Mouse (Mus musculus): ENCODE data around the gene Gatd1. TPM values are rescaled to one million over a fixed set of nuclear protein-coding genes. Genes with fewer than 3 reads are reported as not detected.

Gatd1 gene
- polyA plus RNA-seq, 1 experiment = 11.1 TPM

GRCm38 (mm10) chr7:141442199-141442598 lies 28.3 kb upstream of the Gatd1 start:
- Histone ChIP-seq H3K36me3 (replicated peaks; ENCODE audit: low read length) (peaks cover 53% of the 10 kb centered on the region), H3K9me3 (no peaks in the 10 kb centered on the region), H3K4me1 (peaks cover 74% of the 10 kb centered on the region), H3K4me3 (replicated peaks) (peak overlapping the region; percentile 95), H3K27me3 (replicated peaks) (no peaks in the 10 kb centered on the region)
- TF ChIP-seq FLI1 (IDR thresholded peaks at IDR 0.05; ENCODE audit: low read length) = no peak
- no peak for TF ChIP-seq GATA1 (IDR thresholded peaks at IDR 0.05; ENCODE audit: borderline replicate concordance, low read length)

DNA sequence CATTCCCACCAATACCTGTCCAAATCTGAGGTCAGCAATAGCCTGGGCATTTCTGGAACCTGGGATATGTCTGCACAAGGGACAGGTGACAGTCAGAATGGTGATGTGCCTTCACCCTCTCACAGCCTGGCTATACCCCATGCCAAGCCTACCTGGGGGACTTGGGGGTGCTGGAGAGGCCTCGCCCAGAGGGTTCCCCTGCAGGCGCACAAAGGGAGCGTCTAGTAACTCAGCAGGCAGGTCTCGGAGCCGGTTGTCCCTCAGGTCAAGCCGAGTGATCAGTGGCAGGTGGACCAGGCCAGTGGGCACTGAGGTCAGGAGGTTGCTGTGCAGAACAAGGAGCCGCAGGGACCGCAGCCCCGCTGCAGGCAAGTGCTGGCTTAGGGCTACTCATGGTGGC lies 27.5 kb upstream of the Gatd1 start:
- no peaks in the 10 kb centered on the region for H3K9me3 ChIP-seq
- H3K4me1 ChIP-seq = peaks cover 77% of the 10 kb centered on the region
- H3K36me3 ChIP-seq (replicated peaks; ENCODE audit: low read length) = peaks cover 53% of the 10 kb centered on the region
- no peaks in the 10 kb centered on the region for H3K27me3 ChIP-seq (replicated peaks)
- H3K4me3 ChIP-seq (replicated peaks) = peak overlapping the region; percentile 95
- no peak for TF ChIP-seq FLI1 (IDR thresholded peaks at IDR 0.05; ENCODE audit: low read length)

DNA sequence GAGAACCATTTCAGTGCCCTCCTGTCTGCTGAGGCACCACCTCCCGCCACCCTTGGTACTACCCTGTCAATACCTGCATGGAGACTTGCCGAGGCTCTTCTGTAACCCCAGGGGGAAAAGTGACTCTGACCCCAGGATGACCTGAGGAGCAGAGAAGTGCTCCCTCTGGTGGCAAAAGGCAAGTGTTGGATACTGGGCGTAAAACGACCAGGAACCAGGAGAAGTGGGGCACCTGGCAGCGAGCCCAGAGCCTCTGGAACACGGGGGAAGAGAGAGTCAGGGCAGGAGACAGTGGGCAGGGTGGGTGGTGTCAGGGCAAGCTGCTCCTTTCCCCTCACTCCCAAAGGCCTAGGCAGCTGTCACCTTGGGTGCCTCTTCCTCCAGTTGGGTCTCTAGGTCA lies 26.7 kb upstream of the Gatd1 start:
- Histone ChIP-seq H3K27me3 (replicated peaks) (no peaks in the 10 kb centered on the region), H3K4me3 (replicated peaks) (peak overlapping the region; percentile 95), H3K4me1 (peaks cover 81% of the 10 kb centered on the region), H3K9me3 (no peaks in the 10 kb centered on the region), H3K36me3 (replicated peaks; ENCODE audit: low read length) (peaks cover 53% of the 10 kb centered on the region)
- no peak for TF ChIP-seq GATA1 (IDR thresholded peaks at IDR 0.05; ENCODE audit: borderline replicate concordance, low read length)
- TF ChIP-seq FLI1 (IDR thresholded peaks at IDR 0.05; ENCODE audit: low read length) = no peak

DNA sequence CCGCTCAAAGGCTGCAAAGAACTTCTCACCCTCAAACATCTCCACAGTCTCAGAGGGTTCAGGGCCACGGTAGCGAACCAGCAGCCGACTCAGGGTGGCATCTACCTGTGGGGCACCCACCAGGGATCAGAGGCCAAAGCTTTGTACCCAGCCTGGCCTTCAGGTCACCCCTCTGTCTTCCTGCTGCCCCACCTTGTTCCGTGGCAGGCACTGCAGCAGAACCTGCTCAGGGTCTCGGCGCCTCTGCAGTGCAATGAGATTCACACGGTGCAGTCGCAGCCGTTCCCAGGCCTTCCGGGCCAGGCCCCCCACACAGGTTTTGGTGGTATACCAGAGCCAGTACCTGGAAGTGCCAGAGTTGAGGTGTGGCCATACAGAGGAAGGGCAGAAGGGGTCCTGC lies 25.9 kb upstream of the Gatd1 start:
- Histone ChIP-seq H3K9me3 (no peaks in the 10 kb centered on the region), H3K27me3 (replicated peaks) (no peaks in the 10 kb centered on the region), H3K36me3 (replicated peaks; ENCODE audit: low read length) (peaks cover 53% of the 10 kb centered on the region), H3K4me1 (peaks cover 86% of the 10 kb centered on the region), H3K4me3 (replicated peaks) (no peak overlapping the region)
- TF ChIP-seq GATA1 (IDR thresholded peaks at IDR 0.05; ENCODE audit: borderline replicate concordance, low read length) (no peak), FLI1 (IDR thresholded peaks at IDR 0.05; ENCODE audit: low read length) (no peak)

DNA sequence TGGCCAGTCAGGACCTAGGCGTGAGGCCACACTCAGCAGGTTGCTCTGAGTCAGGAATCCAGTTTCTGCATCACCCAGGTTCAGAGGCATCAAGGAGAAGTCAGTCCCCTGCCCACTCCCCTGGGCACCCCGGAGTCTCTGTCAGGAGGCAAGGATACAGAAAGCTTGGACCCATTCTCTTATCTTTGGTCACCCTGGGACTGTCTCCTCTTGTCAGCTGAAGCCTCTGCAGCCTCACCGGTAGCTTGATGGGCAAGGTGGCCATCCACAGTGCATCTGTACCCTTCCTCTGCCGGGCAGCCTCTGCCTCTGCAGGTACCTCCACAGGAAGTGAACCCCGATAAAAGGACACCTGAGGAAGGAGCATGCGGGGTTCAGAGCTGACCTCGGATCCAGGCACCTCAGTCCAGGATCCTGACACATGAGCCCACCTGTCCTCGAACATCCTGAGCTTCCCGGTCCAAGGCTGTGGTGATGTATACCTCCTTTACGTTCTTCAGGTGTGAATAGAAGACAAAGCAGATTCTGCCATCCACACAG lies 25.3 kb upstream of the Gatd1 start:
- Histone ChIP-seq H3K9me3 (no peaks in the 10 kb centered on the region), H3K4me1 (peaks cover 86% of the 10 kb centered on the region), H3K4me3 (replicated peaks) (no peak overlapping the region), H3K36me3 (replicated peaks; ENCODE audit: low read length) (peaks cover 56% of the 10 kb centered on the region), H3K27me3 (replicated peaks) (no peaks in the 10 kb centered on the region)
- TF ChIP-seq GATA1 (IDR thresholded peaks at IDR 0.05; ENCODE audit: borderline replicate concordance, low read length) (no peak), FLI1 (IDR thresholded peaks at IDR 0.05; ENCODE audit: low read length) (no peak)

- no peaks in the 10 kb centered on the region for H3K27me3 ChIP-seq (replicated peaks)
- no peaks in the 10 kb centered on the region for H3K9me3 ChIP-seq
- H3K36me3 ChIP-seq (replicated peaks; ENCODE audit: low read length) = peaks cover 64% of the 10 kb centered on the region
- TF ChIP-seq GATA1 (IDR thresholded peaks at IDR 0.05; ENCODE audit: borderline replicate concordance, low read length) = no peak
- no peak for TF ChIP-seq FLI1 (IDR thresholded peaks at IDR 0.05; ENCODE audit: low read length)
- H3K4me1 ChIP-seq = peaks cover 90% of the 10 kb centered on the region
- H3K4me3 ChIP-seq (replicated peaks) = no peak overlapping the region
Observed at GRCm38 (mm10) chr7:141438201-141438968, 24.4 kb upstream of the Gatd1 start.

GRCm38 (mm10) chr7:141437178-141438120 lies 23.5 kb upstream of the Gatd1 start, which contains the start of gene Slc25a22:
Gene Slc25a22, minus strand, starts transcription at chr7:141437892.
- Histone ChIP-seq H3K27me3 (replicated peaks) (no peaks in the 10 kb centered on the region), H3K36me3 (replicated peaks; ENCODE audit: low read length) (peaks cover 69% of the 10 kb centered on the region), H3K9me3 (no peaks in the 10 kb centered on the region), H3K4me3 (replicated peaks) (peak within 1 kb of the TSS; percentile 97), H3K4me1 (peaks cover 90% of the 10 kb centered on the region)
- no peak for TF ChIP-seq FLI1 (IDR thresholded peaks at IDR 0.05; ENCODE audit: low read length)
- no peak for TF ChIP-seq GATA1 (IDR thresholded peaks at IDR 0.05; ENCODE audit: borderline replicate concordance, low read length)

- Histone ChIP-seq H3K9me3 (no peaks in the 10 kb centered on the region), H3K36me3 (replicated peaks; ENCODE audit: low read length) (peaks cover 69% of the 10 kb centered on the region), H3K27me3 (replicated peaks) (no peaks in the 10 kb centered on the region), H3K4me1 (peaks cover 85% of the 10 kb centered on the region), H3K4me3 (replicated peaks) (peak overlapping the region; percentile 97)
- TF ChIP-seq FLI1 (IDR thresholded peaks at IDR 0.05; ENCODE audit: low read length) = no peak
- no peak for TF ChIP-seq GATA1 (IDR thresholded peaks at IDR 0.05; ENCODE audit: borderline replicate concordance, low read length)
Observed at GRCm38 (mm10) chr7:141436523-141436892, 22.6 kb upstream of the Gatd1 start.

- peaks cover 80% of the 10 kb centered on the region for H3K4me1 ChIP-seq
- peaks cover 69% of the 10 kb centered on the region for H3K36me3 ChIP-seq (replicated peaks; ENCODE audit: low read length)
Observed at GRCm38 (mm10) chr7:141435856-141436522, 22.1 kb upstream of the Gatd1 start.

More at GRCm38 (mm10) chr7:141435856-141436522, 22.1 kb upstream of the Gatd1 start:
- Histone ChIP-seq H3K9me3 (no peaks in the 10 kb centered on the region), H3K4me3 (replicated peaks) (peak overlapping the region; percentile 97), H3K27me3 (replicated peaks) (no peaks in the 10 kb centered on the region)
- TF ChIP-seq GATA1 (IDR thresholded peaks at IDR 0.05; ENCODE audit: borderline replicate concordance, low read length) (no peak), FLI1 (IDR thresholded peaks at IDR 0.05; ENCODE audit: low read length) (no peak)
